Mouse (Mus musculus) ES-E14 (cell line): ENCODE data around the gene Gm6169. TPM values are rescaled to one million over a fixed set of nuclear protein-coding genes. Genes with fewer than 3 reads are reported as not detected.
A peak's percentile ranks its signal among the peaks of the same experiment; 100 is the strongest.

Experiments
- DNase-seq: peaks from one replicate; pipeline ENCODE4 v3.0.0-alpha.2; 2013; ENCODE audit warnings: low read depth, low spot score
- H3K27ac ChIP-seq: 2 replicates; pipeline ENCODE4 v1.5.1; 2012; ENCODE audit warnings: low read depth, mild to moderate bottlenecking, low read length, moderate library complexity, mixed read lengths; ENCODE audit not compliant: poor library complexity, insufficient read depth, severe bottlenecking
- H3K36me3 ChIP-seq: 2 replicates; pipeline ENCODE4 v1.6.1; 2012; ENCODE audit warnings: mild to moderate bottlenecking, low read length, moderate library complexity, mixed read lengths; ENCODE audit not compliant: control insufficient read depth, poor library complexity, insufficient read depth, severe bottlenecking
- H3K4me1 ChIP-seq, 2 experiments: fragments of 150-350 bp in 1 of 2; sonication (generic) in 1 of 2; 2 replicates each; pipeline ENCODE4 v1.6.1; 2012; ENCODE audit warnings: low read length in 2 of 2, mild to moderate bottlenecking in 1 of 2, mixed read lengths in 1 of 2; ENCODE audit not compliant: control insufficient read depth in 2 of 2, insufficient read depth in 2 of 2, poor library complexity in 1 of 2
- H3K4me3 ChIP-seq, 2 experiments: fragments of 150-350 bp in 1 of 2; sonication (generic) in 1 of 2; 2 replicates each; pipeline ENCODE4 v1.5.1; 2012; ENCODE audit warnings: low read length in 2 of 2, low read depth in 1 of 2, mild to moderate bottlenecking in 1 of 2, mixed read lengths in 1 of 2; ENCODE audit not compliant: insufficient read depth in 1 of 2, poor library complexity in 1 of 2, severe bottlenecking in 1 of 2
- H3K9ac ChIP-seq: 2 replicates; pipeline ENCODE4 v1.6.1; 2012; ENCODE audit warnings: low read depth, mild to moderate bottlenecking, low read length, mixed read lengths; ENCODE audit not compliant: poor library complexity, insufficient read depth, severe bottlenecking
- H3K9me3 ChIP-seq: fragments of 150-350 bp; sonication (generic); 2 replicates; pipeline ENCODE4 v1.6.1; 2012; ENCODE audit warnings: low read depth, mild to moderate bottlenecking, low read length; ENCODE audit not compliant: control insufficient read depth, insufficient read depth
- CHD2 ChIP-seq: IDR thresholded peaks from 2 replicates; pipeline ENCODE4 v1.6.1; 2014; ENCODE audit warnings: mild to moderate bottlenecking, low read depth, low read length, inconsistent platforms
- HCFC1 ChIP-seq: IDR thresholded peaks from 2 replicates; pipeline ENCODE4 v1.6.1; 2012; ENCODE audit warnings: low read length, inconsistent platforms, borderline replicate concordance; ENCODE audit not compliant: insufficient read depth
- MAFK ChIP-seq: IDR thresholded peaks from 2 replicates; pipeline ENCODE4 v1.6.1; 2014; ENCODE audit warnings: mild to moderate bottlenecking, low read depth, low read length, inconsistent platforms; ENCODE audit not compliant: insufficient read depth
- ZC3H11A ChIP-seq: IDR thresholded peaks from 2 replicates; pipeline ENCODE4 v1.6.1; 2012; ENCODE audit warnings: low read depth, mild to moderate bottlenecking, inconsistent platforms, low read length, borderline replicate concordance
- ZNF384 ChIP-seq: IDR thresholded peaks from 2 replicates; pipeline ENCODE4 v1.6.1; 2012; ENCODE audit warnings: low read depth, low read length, inconsistent platforms
- in situ Hi-C, 2 experiments: fragments of 600-800 bp; cut with MboI; formaldehyde crosslinking; loops; one replicate each; pipeline ENCODE4 v1.15.1; 2025; ENCODE audit warnings: low sequenced_read_pairs in 2 of 2, inconsistent platforms in 1 of 2; ENCODE audit not compliant: unreplicated experiment in 2 of 2
- total RNA-seq: library from RNA; depleted of rRNA; stranded (reverse); fragments of 300-350 nt; gene quantifications from 2 replicates; pipeline ENCODE4 v1.2.3, GENCODE M21; 2012

Gene Gm6169
- total RNA-seq, 1 experiment, result 8.4 TPM

GRCm38 (mm10) chr13:97104996-97105395, 6.0 kb upstream of the Gm6169 start:
- Histone ChIP-seq H3K36me3 (peaks cover 30% of the 10 kb centered on the region), H3K4me3 (no peak overlapping the region; a peak in 1 of 4 replicates), H3K27ac (0 out of 2 replicates have a peak overlapping the region, but pooled peaks have one; percentile 36), H3K9me3 (no peaks in the 10 kb centered on the region), H3K9ac (peak overlapping the region; percentile 31), H3K4me1 (peaks cover 0 to 3% of the 10 kb centered on the region in 2 experiments; a peak in 1 of 4 replicates)
- in situ Hi-C loops, result no loop called here
- TF ChIP-seq ZC3H11A, result no peak
- no peak for TF ChIP-seq ZNF384
- no peak for TF ChIP-seq MAFK
- TF ChIP-seq CHD2, result no peak
- TF ChIP-seq HCFC1, result no peak
- DNase-seq, result no peak

GRCm38 (mm10) chr13:97095726-97096125, 3.3 kb downstream of the Gm6169 start:
- in situ Hi-C loops, result no loop called here
- Histone ChIP-seq H3K4me3 (no peak overlapping the region), H3K27ac (no peak overlapping the region), H3K9me3 (no peaks in the 10 kb centered on the region), H3K4me1 (peaks cover 4% of the 10 kb centered on the region in 2 experiments), H3K9ac (no peak overlapping the region), H3K36me3 (peaks cover 23% of the 10 kb centered on the region)
- no peak for TF ChIP-seq CHD2
- TF ChIP-seq ZNF384, result no peak
- no peak for TF ChIP-seq HCFC1
- TF ChIP-seq MAFK, result no peak
- no peak for DNase-seq

- peaks cover 5 to 10% of the 10 kb centered on the region in 2 experiments for H3K4me1 ChIP-seq
- H3K4me3 ChIP-seq, result no peak overlapping the region
- DNase-seq, result no peak
- H3K9ac ChIP-seq, result no peak overlapping the region; the same call in 1 of the 2 replicates
- H3K36me3 ChIP-seq, result peaks cover 6% of the 10 kb centered on the region; the same call in 1 of the 2 replicates
- TF ChIP-seq MAFK (no peak), HCFC1 (no peak), ZNF384 (no peak), CHD2 (no peak), ZC3H11A (no peak)
- H3K9me3 ChIP-seq, result no peaks in the 10 kb centered on the region
- H3K27ac ChIP-seq, result peak overlapping the region; percentile 17; the same call in 1 of the 2 replicates
- in situ Hi-C loops, result no loop called here
These were observed 10.9 kb downstream of the Gm6169 start for GRCm38 (mm10) chr13:97088183-97088582.

- in situ Hi-C loops, result no loop called here
- no peak for DNase-seq
- TF ChIP-seq ZC3H11A (no peak), ZNF384 (no peak), HCFC1 (no peak), CHD2 (no peak), MAFK (no peak)
- H3K36me3 ChIP-seq, result peaks cover 6% of the 10 kb centered on the region; the same call in 1 of the 2 replicates
- peak overlapping the region; percentile 63; the same call in 1 of the 2 replicates for H3K27ac ChIP-seq
- no peaks in the 10 kb centered on the region for H3K9me3 ChIP-seq
- H3K4me1 ChIP-seq, result peaks cover 8 to 15% of the 10 kb centered on the region in 2 experiments
- H3K9ac ChIP-seq, result peak overlapping the region; percentile 46; the same call in 1 of the 2 replicates
- H3K4me3 ChIP-seq, result peak overlapping the region in 1 of 2 experiments; percentile 2; a peak in 1 of 4 replicates
These were observed 11.6 kb downstream of the Gm6169 start for GRCm38 (mm10) chr13:97087421-97087820.

- no peak overlapping the region; the same call in 1 of the 2 replicates for H3K27ac ChIP-seq
- no peak overlapping the region for H3K9ac ChIP-seq
- no peaks in the 10 kb centered on the region for H3K9me3 ChIP-seq
- no peak for DNase-seq
- TF ChIP-seq CHD2 (no peak), ZNF384 (peak; percentile 14; the same call in 1 of the 2 replicates), HCFC1 (no peak)
- H3K4me1 ChIP-seq, result peaks cover 10 to 17% of the 10 kb centered on the region in 2 experiments
- no peak overlapping the region for H3K4me3 ChIP-seq
- in situ Hi-C loops, result no loop called here
- H3K36me3 ChIP-seq, result peaks cover 2% of the 10 kb centered on the region; the same call in 1 of the 2 replicates
These were observed 12.7 kb downstream of the Gm6169 start for GRCm38 (mm10) chr13:97086316-97086715.
